Mouse (Mus musculus) E14TG2a.4 (cell line): ENCODE data around the gene Thbs3.

Experiments
- H3K27me3 ChIP-seq: 2 replicates; pipeline ENCODE4 v1.6.1; 2014; ENCODE audit warnings: low read length, control low read depth; ENCODE audit not compliant: insufficient read depth
- H3K36me3 ChIP-seq: 2 replicates; pipeline ENCODE4 v1.6.1; 2014; ENCODE audit warnings: low read length, control low read depth; ENCODE audit not compliant: insufficient read depth
- H3K4me1 ChIP-seq: replicated peaks from 2 replicates; pipeline ENCODE4 v1.6.1; 2014; ENCODE audit warnings: low read depth, low read length, control low read depth
- H3K4me3 ChIP-seq: replicated peaks from 2 replicates; pipeline ENCODE4 v1.5.1; 2014; ENCODE audit warnings: mild to moderate bottlenecking, low read length
- H3K9me3 ChIP-seq: 2 replicates; pipeline ENCODE4 v1.6.1; 2014; ENCODE audit warnings: low read length, control low read depth
- CTCF ChIP-seq: conservative IDR thresholded peaks from 2 replicates; pipeline ENCODE4 v1.5.1; 2014; ENCODE audit warnings: low read length
- NANOG ChIP-seq: IDR thresholded peaks from 2 replicates; pipeline ENCODE4 v1.6.1; 2014; ENCODE audit warnings: borderline replicate concordance, low read length, mixed read lengths
- POU5F1 ChIP-seq: IDR thresholded peaks from 2 replicates; pipeline ENCODE4 v1.6.1; 2014; ENCODE audit warnings: low read length, borderline replicate concordance

Thbs3 gene

GRCm38 (mm10) chr3:89227307-89228179, 12.6 kb downstream of the Thbs3 start:
- peaks cover 18% of the 10 kb centered on the region for H3K27me3 ChIP-seq
- no peaks in the 10 kb centered on the region for H3K9me3 ChIP-seq
- H3K4me1 ChIP-seq: peaks cover 78% of the 10 kb centered on the region
- peak overlapping the region; percentile 80 for H3K4me3 ChIP-seq
- TF ChIP-seq NANOG: no peak
- TF ChIP-seq CTCF: no peak
- no peak for TF ChIP-seq POU5F1
- H3K36me3 ChIP-seq: peaks cover 16% of the 10 kb centered on the region

GRCm38 (mm10) chr3:89228180-89228549, 13.2 kb downstream of the Thbs3 start:
- TF ChIP-seq POU5F1 (no peak), NANOG (no peak), CTCF (peak; percentile 91)
- H3K4me3 ChIP-seq: peak overlapping the region; percentile 80
- H3K27me3 ChIP-seq: peaks cover 21% of the 10 kb centered on the region
- no peaks in the 10 kb centered on the region for H3K9me3 ChIP-seq
- H3K4me1 ChIP-seq: peaks cover 81% of the 10 kb centered on the region
- H3K36me3 ChIP-seq: peaks cover 9% of the 10 kb centered on the region

GRCm38 (mm10) chr3:89228836-89229235, 13.9 kb downstream of the Thbs3 start, which contains the start of gene Muc1:
Muc1 (plus strand) TSS chr3:89229057.
- Histone ChIP-seq H3K36me3 (peaks cover 3% of the 10 kb centered on the region), H3K4me3 (peak within 1 kb of the TSS; percentile 80), H3K4me1 (peaks cover 81% of the 10 kb centered on the region), H3K27me3 (peaks cover 21% of the 10 kb centered on the region), H3K9me3 (no peaks in the 10 kb centered on the region)
- TF ChIP-seq POU5F1: no peak
- TF ChIP-seq NANOG: no peak
- TF ChIP-seq CTCF: no peak

- TF ChIP-seq NANOG (no peak), CTCF (no peak), POU5F1 (no peak)
- peaks cover 81% of the 10 kb centered on the region for H3K4me1 ChIP-seq
- no peaks in the 10 kb centered on the region for H3K36me3 ChIP-seq
- H3K27me3 ChIP-seq: peaks cover 21% of the 10 kb centered on the region
- no peaks in the 10 kb centered on the region for H3K9me3 ChIP-seq
- H3K4me3 ChIP-seq: peak overlapping the region; percentile 80
Measured at GRCm38 (mm10) chr3:89229276-89229675, 14.3 kb downstream of the Thbs3 start.

- H3K9me3 ChIP-seq: no peaks in the 10 kb centered on the region
- H3K36me3 ChIP-seq: no peaks in the 10 kb centered on the region
- peaks cover 32% of the 10 kb centered on the region for H3K27me3 ChIP-seq
- peaks cover 81% of the 10 kb centered on the region for H3K4me1 ChIP-seq
- no peak overlapping the region for H3K4me3 ChIP-seq
- TF ChIP-seq NANOG (no peak), CTCF (no peak), POU5F1 (no peak)
Measured at GRCm38 (mm10) chr3:89230561-89230960, 15.6 kb downstream of the Thbs3 start.

- no peak overlapping the region for H3K4me3 ChIP-seq
- H3K4me1 ChIP-seq: peaks cover 83% of the 10 kb centered on the region
- no peaks in the 10 kb centered on the region for H3K36me3 ChIP-seq
- no peaks in the 10 kb centered on the region for H3K9me3 ChIP-seq
- peaks cover 40% of the 10 kb centered on the region for H3K27me3 ChIP-seq
- no peak for TF ChIP-seq POU5F1
- TF ChIP-seq NANOG: no peak
- TF ChIP-seq CTCF: no peak
Measured at GRCm38 (mm10) chr3:89231345-89231744, 16.4 kb downstream of the Thbs3 start.

- H3K27me3 ChIP-seq: peaks cover 44% of the 10 kb centered on the region
- H3K9me3 ChIP-seq: no peaks in the 10 kb centered on the region
- H3K36me3 ChIP-seq: no peaks in the 10 kb centered on the region
- TF ChIP-seq CTCF (no peak), NANOG (no peak), POU5F1 (no peak)
- H3K4me1 ChIP-seq: peaks cover 82% of the 10 kb centered on the region
- no peak overlapping the region for H3K4me3 ChIP-seq
Measured at GRCm38 (mm10) chr3:89231772-89232275, 16.8 kb downstream of the Thbs3 start.

GRCm38 (mm10) chr3:89232614-89233013, 17.6 kb downstream of the Thbs3 start:
- H3K4me1 ChIP-seq: peaks cover 83% of the 10 kb centered on the region
- H3K9me3 ChIP-seq: no peaks in the 10 kb centered on the region
- peaks cover 51% of the 10 kb centered on the region for H3K27me3 ChIP-seq
- H3K4me3 ChIP-seq: no peak overlapping the region
- no peak for TF ChIP-seq CTCF
- no peak for TF ChIP-seq NANOG
- TF ChIP-seq POU5F1: no peak
- no peaks in the 10 kb centered on the region for H3K36me3 ChIP-seq
